Mouse (Mus musculus): ENCODE data around the gene Anxa8. TPM values are rescaled to one million over a fixed set of nuclear protein-coding genes. Genes with fewer than 3 reads are reported as not detected.

Anxa8 gene
- polyA plus RNA-seq, 1 experiment from 2014 or later, result 1.5 TPM

GRCm38 (mm10) chr14:34104892-34105291, 19.1 kb downstream of the Anxa8 start:
- ATAC-seq (ENCODE audit: insufficient number of reproducible peaks, low FRiP score, low TSS enrichment, low read depth) (no peak), DNase-seq (ENCODE audit: low spot score) (peak; percentile 73)
- Histone ChIP-seq H3K9me3 (ENCODE audit: control insufficient read depth, low read length) (no peaks in the 10 kb centered on the region), H3K36me3 (ENCODE audit: control insufficient read depth, insufficient read depth, low read length) (no peaks in the 10 kb centered on the region), H3K9ac (ENCODE audit: low read length) (no peak overlapping the region), H3K27ac (replicated peaks; ENCODE audit: low read depth, low read length) (no peak overlapping the region), H3K4me1 (ENCODE audit: control insufficient read depth, insufficient read depth, low read length) (no peaks in the 10 kb centered on the region), H3K4me2 (ENCODE audit: low read depth, severe bottlenecking) (no peak overlapping the region), H3K4me3 (ENCODE audit: low read depth, low read length) (no peak overlapping the region), H3K27me3 (ENCODE audit: control insufficient read depth, insufficient read depth, low read length) (no peaks in the 10 kb centered on the region)
- WGBS, result 25% methylated on average over 8 of the region's 8 CpGs

GRCm38 (mm10) chr14:34106389-34107062, 20.7 kb downstream of the Anxa8 start:
- 59% methylated on average over 12 of the region's 12 CpGs for WGBS
- ATAC-seq (ENCODE audit: insufficient number of reproducible peaks, low FRiP score, low TSS enrichment, low read depth) (no peak), DNase-seq (ENCODE audit: low spot score) (peak; percentile 45)
- no peaks in the 10 kb centered on the region for H3K27me3 ChIP-seq (ENCODE audit: control insufficient read depth, insufficient read depth, low read length)
- no peak overlapping the region for H3K9ac ChIP-seq (ENCODE audit: low read length)
- H3K4me2 ChIP-seq (ENCODE audit: low read depth, severe bottlenecking), result no peak overlapping the region
- H3K4me1 ChIP-seq (ENCODE audit: control insufficient read depth, insufficient read depth, low read length), result no peaks in the 10 kb centered on the region
- no peak overlapping the region for H3K4me3 ChIP-seq (ENCODE audit: low read depth, low read length)
- H3K9me3 ChIP-seq (ENCODE audit: control insufficient read depth, low read length), result no peaks in the 10 kb centered on the region
- H3K36me3 ChIP-seq (ENCODE audit: control insufficient read depth, insufficient read depth, low read length), result no peaks in the 10 kb centered on the region
- H3K27ac ChIP-seq (replicated peaks; ENCODE audit: low read depth, low read length), result no peak overlapping the region

DNA sequence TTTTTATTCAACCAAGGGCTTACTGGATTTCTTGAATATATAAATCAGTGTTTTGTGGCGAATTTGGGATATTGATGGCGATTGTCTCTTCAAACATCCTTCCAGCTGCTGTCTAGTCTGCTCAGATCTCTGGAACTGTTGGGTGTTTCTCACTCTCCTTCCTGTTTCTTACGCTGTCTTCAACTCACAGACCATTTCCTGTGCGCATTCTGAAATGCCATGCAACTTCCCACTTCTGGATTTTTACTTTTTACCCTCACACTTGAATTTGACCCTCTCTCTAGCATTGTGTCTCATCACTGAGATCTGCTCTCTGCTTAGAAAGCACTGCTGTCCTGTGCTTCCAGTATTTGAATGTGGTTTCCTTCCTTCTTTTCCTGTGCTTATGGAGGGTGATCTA, 21.8 kb downstream of the Anxa8 start:
- Histone ChIP-seq H3K9ac (ENCODE audit: low read length) (no peak overlapping the region), H3K9me3 (ENCODE audit: control insufficient read depth, low read length) (no peaks in the 10 kb centered on the region), H3K4me1 (ENCODE audit: control insufficient read depth, insufficient read depth, low read length) (no peaks in the 10 kb centered on the region), H3K4me2 (ENCODE audit: low read depth, severe bottlenecking) (no peak overlapping the region), H3K36me3 (ENCODE audit: control insufficient read depth, insufficient read depth, low read length) (no peaks in the 10 kb centered on the region), H3K27me3 (ENCODE audit: control insufficient read depth, insufficient read depth, low read length) (no peaks in the 10 kb centered on the region), H3K4me3 (ENCODE audit: low read depth, low read length) (no peak overlapping the region), H3K27ac (replicated peaks; ENCODE audit: low read depth, low read length) (no peak overlapping the region)
- WGBS, result 81% methylated on average over 4 of the region's 4 CpGs
- ATAC-seq (ENCODE audit: insufficient number of reproducible peaks, low FRiP score, low TSS enrichment, low read depth), result no peak
- DNase-seq (ENCODE audit: low spot score), result no peak

GRCm38 (mm10) chr14:34114311-34114710, 28.5 kb downstream of the Anxa8 start:
- Histone ChIP-seq H3K36me3 (ENCODE audit: control insufficient read depth, insufficient read depth, low read length) (no peaks in the 10 kb centered on the region), H3K4me2 (ENCODE audit: low read depth, severe bottlenecking) (no peak overlapping the region), H3K4me3 (ENCODE audit: low read depth, low read length) (no peak overlapping the region), H3K27ac (replicated peaks; ENCODE audit: low read depth, low read length) (no peak overlapping the region), H3K9me3 (ENCODE audit: control insufficient read depth, low read length) (no peaks in the 10 kb centered on the region), H3K9ac (ENCODE audit: low read length) (no peak overlapping the region), H3K4me1 (ENCODE audit: control insufficient read depth, insufficient read depth, low read length) (no peaks in the 10 kb centered on the region), H3K27me3 (ENCODE audit: control insufficient read depth, insufficient read depth, low read length) (no peaks in the 10 kb centered on the region)
- DNase-seq (ENCODE audit: low spot score) (no peak), ATAC-seq (ENCODE audit: insufficient number of reproducible peaks, low FRiP score, low TSS enrichment, low read depth) (no peak)
- 92% methylated on average over 4 of the region's 4 CpGs for WGBS

- H3K4me2 ChIP-seq (ENCODE audit: low read depth, severe bottlenecking), result no peak overlapping the region
- H3K36me3 ChIP-seq (ENCODE audit: control insufficient read depth, insufficient read depth, low read length), result no peaks in the 10 kb centered on the region
- H3K27me3 ChIP-seq (ENCODE audit: control insufficient read depth, insufficient read depth, low read length), result no peaks in the 10 kb centered on the region
- ATAC-seq (ENCODE audit: insufficient number of reproducible peaks, low FRiP score, low TSS enrichment, low read depth) (no peak), DNase-seq (ENCODE audit: low spot score) (no peak)
- H3K4me1 ChIP-seq (ENCODE audit: control insufficient read depth, insufficient read depth, low read length), result no peaks in the 10 kb centered on the region
- H3K4me3 ChIP-seq (ENCODE audit: low read depth, low read length), result no peak overlapping the region
- H3K9ac ChIP-seq (ENCODE audit: low read length), result no peak overlapping the region
- H3K27ac ChIP-seq (replicated peaks; ENCODE audit: low read depth, low read length), result no peak overlapping the region
- H3K9me3 ChIP-seq (ENCODE audit: control insufficient read depth, low read length), result no peaks in the 10 kb centered on the region
- WGBS, result 76% methylated on average over 7 of the region's 7 CpGs
Measured at GRCm38 (mm10) chr14:34119046-34119723, 33.4 kb downstream of the Anxa8 start.

- no peak overlapping the region for H3K27ac ChIP-seq (replicated peaks; ENCODE audit: low read depth, low read length)
- no peak overlapping the region for H3K4me3 ChIP-seq (ENCODE audit: low read depth, low read length)
- no peaks in the 10 kb centered on the region for H3K9me3 ChIP-seq (ENCODE audit: control insufficient read depth, low read length)
- H3K36me3 ChIP-seq (ENCODE audit: control insufficient read depth, insufficient read depth, low read length), result no peaks in the 10 kb centered on the region
- H3K9ac ChIP-seq (ENCODE audit: low read length), result no peak overlapping the region
- WGBS, result 80% methylated on average over 12 of the region's 12 CpGs
- no peaks in the 10 kb centered on the region for H3K4me1 ChIP-seq (ENCODE audit: control insufficient read depth, insufficient read depth, low read length)
- H3K4me2 ChIP-seq (ENCODE audit: low read depth, severe bottlenecking), result no peak overlapping the region
- ATAC-seq (ENCODE audit: insufficient number of reproducible peaks, low FRiP score, low TSS enrichment, low read depth), result no peak
- no peak for DNase-seq (ENCODE audit: low spot score)
- no peaks in the 10 kb centered on the region for H3K27me3 ChIP-seq (ENCODE audit: control insufficient read depth, insufficient read depth, low read length)
Measured at GRCm38 (mm10) chr14:34120016-34120910, 34.5 kb downstream of the Anxa8 start.

GRCm38 (mm10) chr14:34120923-34121351, 35.2 kb downstream of the Anxa8 start:
- Histone ChIP-seq H3K36me3 (ENCODE audit: control insufficient read depth, insufficient read depth, low read length) (no peaks in the 10 kb centered on the region), H3K4me1 (ENCODE audit: control insufficient read depth, insufficient read depth, low read length) (no peaks in the 10 kb centered on the region), H3K9ac (ENCODE audit: low read length) (no peak overlapping the region), H3K4me3 (ENCODE audit: low read depth, low read length) (no peak overlapping the region), H3K9me3 (ENCODE audit: control insufficient read depth, low read length) (no peaks in the 10 kb centered on the region), H3K4me2 (ENCODE audit: low read depth, severe bottlenecking) (no peak overlapping the region), H3K27ac (replicated peaks; ENCODE audit: low read depth, low read length) (no peak overlapping the region), H3K27me3 (ENCODE audit: control insufficient read depth, insufficient read depth, low read length) (no peaks in the 10 kb centered on the region)
- DNase-seq (ENCODE audit: low spot score) (no peak), ATAC-seq (ENCODE audit: insufficient number of reproducible peaks, low FRiP score, low TSS enrichment, low read depth) (no peak)
- 93% methylated on average over 3 of the region's 3 CpGs for WGBS

DNA sequence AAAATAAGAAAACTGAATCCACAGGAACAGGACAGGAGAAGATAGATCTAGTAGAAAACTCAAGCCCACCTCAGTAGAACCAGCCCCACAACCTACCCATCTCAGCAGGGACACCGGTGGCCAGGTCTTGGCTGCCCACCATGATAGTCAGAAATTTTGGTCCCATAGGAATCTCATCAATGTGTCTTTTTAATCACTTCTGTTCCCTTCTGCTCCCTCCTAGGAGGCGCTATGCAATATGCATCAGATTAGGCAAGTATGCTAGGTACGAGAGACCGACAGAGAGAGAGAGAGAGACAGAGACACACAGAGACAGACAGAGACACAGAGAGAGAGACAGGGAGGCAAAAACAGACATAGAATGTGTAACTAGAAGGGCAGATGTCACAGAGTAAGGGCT, 35.9 kb downstream of the Anxa8 start:
- Histone ChIP-seq H3K4me1 (ENCODE audit: control insufficient read depth, insufficient read depth, low read length) (no peaks in the 10 kb centered on the region), H3K9me3 (ENCODE audit: control insufficient read depth, low read length) (no peaks in the 10 kb centered on the region), H3K27me3 (ENCODE audit: control insufficient read depth, insufficient read depth, low read length) (no peaks in the 10 kb centered on the region), H3K4me2 (ENCODE audit: low read depth, severe bottlenecking) (no peak overlapping the region), H3K4me3 (ENCODE audit: low read depth, low read length) (no peak overlapping the region), H3K9ac (ENCODE audit: low read length) (no peak overlapping the region), H3K36me3 (ENCODE audit: control insufficient read depth, insufficient read depth, low read length) (no peaks in the 10 kb centered on the region), H3K27ac (replicated peaks; ENCODE audit: low read depth, low read length) (no peak overlapping the region)
- DNase-seq (ENCODE audit: low spot score) (no peak), ATAC-seq (ENCODE audit: insufficient number of reproducible peaks, low FRiP score, low TSS enrichment, low read depth) (no peak)
- WGBS, result 93% methylated on average over 4 of the region's 4 CpGs
